Mouse (Mus musculus): ENCODE results near the gene Fam221a.

DNA sequence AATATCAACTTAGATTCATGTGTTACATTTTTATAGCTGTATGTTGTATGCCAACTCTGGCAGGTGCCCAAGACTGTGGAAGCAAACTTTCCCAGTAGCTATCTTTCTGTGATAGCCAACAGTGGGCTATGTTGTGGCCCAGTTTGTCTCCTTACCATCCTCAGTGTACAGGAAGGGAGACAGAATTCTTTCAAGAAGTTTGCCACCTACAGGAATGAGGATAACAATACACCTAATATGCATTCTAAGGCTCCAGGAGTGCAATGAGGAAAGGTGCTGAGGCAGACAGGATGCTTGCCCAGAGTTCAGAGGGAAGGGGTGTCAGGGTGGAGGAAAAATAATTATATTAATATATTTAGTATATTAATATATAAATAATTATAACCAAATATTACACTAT is 7.1 kb upstream of the Fam221a start:
- TF ChIP-seq EP300 (IDR thresholded peaks at IDR 0.05), result no peak
- TF ChIP-seq CTCF (IDR thresholded peaks at IDR 0.05), result peak; percentile 48

Data from lung, postnatal 0 days (tissue).